Mouse (Mus musculus) bone marrow, adult 2 months (tissue): Measurements from ENCODE around the gene Mettl8. TPM values are rescaled to one million over a fixed set of nuclear protein-coding genes. Genes with fewer than 3 reads are reported as not detected.

Experiments used
- H3K27ac ChIP-seq: fragments of 200-500 bp; 2 replicates; pipeline ENCODE4 v1.5.1; 2012; ENCODE audit warnings: low read depth, mild to moderate bottlenecking, control low read depth, inconsistent platforms, low read length; ENCODE audit not compliant: control insufficient read depth, poor library complexity, insufficient read depth
- H3K4me1 ChIP-seq: fragments of 200-500 bp; 2 replicates; pipeline ENCODE4 v1.6.1; 2011; ENCODE audit warnings: low read length; ENCODE audit not compliant: control insufficient read depth, insufficient read depth
- H3K4me3 ChIP-seq: fragments of 200-500 bp; replicated peaks from 2 replicates; pipeline ENCODE3; 2011; ENCODE audit warnings: mild to moderate bottlenecking, low read depth, low read length, control low read depth; ENCODE audit not compliant: control insufficient read depth
- CTCF ChIP-seq: fragments of 200-500 bp; IDR thresholded peaks from 2 replicates; pipeline ENCODE4 v1.5.1; 2011; ENCODE audit warnings: low read length, control low read depth; ENCODE audit not compliant: control insufficient read depth, insufficient read depth
- POLR2A ChIP-seq: fragments of 200-500 bp; IDR thresholded peaks from 2 replicates; pipeline ENCODE4 v1.6.1; 2011; ENCODE audit warnings: low read depth, mild to moderate bottlenecking, control low read depth, low read length, borderline replicate concordance; ENCODE audit not compliant: control insufficient read depth
- WGBS: fragments of 180-500 bp; shearing (Covaris S2); methylation state at CpG from one replicate; pipeline ENCODE4 v1.1.7; 2018; 5-methylcytosine and 5-hydroxymethylcytosine counted together
- polyA plus RNA-seq: library from polyadenylated mRNA; stranded (reverse); fragments of >200 nt; gene quantifications from 2 replicates; pipeline ENCODE4 v1.2.4, GENCODE M21; 2011; ENCODE audit warnings: low replicate concordance; ENCODE audit not compliant: missing spikeins, insufficient read depth, insufficient read length

Mettl8 gene
- polyA plus RNA-seq, 1 experiment = 25.7 TPM

DNA sequence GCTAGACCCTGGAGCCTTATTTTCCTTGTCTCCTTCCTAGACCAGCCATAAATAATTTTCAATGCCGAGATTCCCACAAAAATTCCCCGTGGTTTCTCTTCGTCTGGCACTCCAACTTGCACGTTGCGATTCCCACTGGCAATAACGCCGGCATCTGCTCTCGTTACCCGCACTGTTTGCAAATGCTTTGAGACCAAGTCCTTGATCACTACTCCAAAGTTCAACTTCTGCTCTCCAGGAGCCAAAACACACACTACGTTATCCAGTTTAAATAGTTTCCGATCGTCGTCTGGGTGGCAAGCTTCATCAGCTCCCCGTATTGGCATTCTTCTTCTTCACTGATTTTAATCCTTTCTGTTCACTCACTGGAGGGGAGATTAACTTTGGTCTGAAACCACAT lies 114.6 kb downstream of the Mettl8 start:
- no peak overlapping the region for H3K27ac ChIP-seq
- WGBS = 92% methylated on average over 14 of the region's 14 CpGs
- H3K4me1 ChIP-seq = no peaks in the 10 kb centered on the region; the same call in 1 of the 2 replicates
- no peak for TF ChIP-seq POLR2A
- no peak for TF ChIP-seq CTCF
- no peak overlapping the region for H3K4me3 ChIP-seq

DNA sequence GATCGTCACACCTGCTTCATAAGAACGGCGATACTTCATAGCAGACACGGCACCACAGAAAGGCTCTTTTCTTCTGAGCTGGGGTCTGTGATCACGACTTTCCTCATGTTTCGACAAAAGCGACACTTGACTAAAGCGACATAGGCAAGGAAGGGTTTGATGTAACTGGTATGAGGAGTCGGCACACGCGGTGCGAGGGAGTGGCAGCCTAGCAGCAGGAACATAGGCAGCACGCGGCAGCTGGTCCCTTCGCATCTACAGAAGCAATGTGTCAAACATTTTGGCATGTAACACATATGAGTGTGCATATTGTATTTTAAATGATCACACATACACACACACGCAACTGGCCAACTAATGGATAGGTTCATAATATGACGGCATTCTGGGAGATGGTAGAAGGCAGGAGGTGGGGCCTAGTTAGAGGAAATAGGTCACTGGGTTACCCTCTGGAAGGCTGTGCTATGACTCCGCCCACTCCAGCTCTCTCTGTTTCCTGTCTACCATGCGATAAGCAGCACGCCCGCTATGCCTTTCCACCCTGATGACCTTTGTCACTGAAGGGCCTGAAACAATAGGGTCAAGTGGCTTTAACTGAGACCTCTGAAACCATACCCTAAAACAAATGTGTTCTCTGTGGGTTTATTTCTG lies 116.4 kb downstream of the Mettl8 start:
- TF ChIP-seq CTCF = no peak
- no peak for TF ChIP-seq POLR2A
- H3K4me3 ChIP-seq = peak overlapping the region; percentile 35
- H3K27ac ChIP-seq = no peak overlapping the region
- H3K4me1 ChIP-seq = no peaks in the 10 kb centered on the region; the same call in 1 of the 2 replicates
- 80% methylated on average over 21 of the region's 21 CpGs for WGBS

- H3K4me3 ChIP-seq = no peak overlapping the region
- TF ChIP-seq POLR2A (no peak), CTCF (no peak)
- no peaks in the 10 kb centered on the region; the same call in 1 of the 2 replicates for H3K4me1 ChIP-seq
- H3K27ac ChIP-seq = no peak overlapping the region
- 85% methylated on average over 8 of the region's 8 CpGs for WGBS
Observed at GRCm38 (mm10) chr2:70934772-70935171, 120.6 kb downstream of the Mettl8 start.

DNA sequence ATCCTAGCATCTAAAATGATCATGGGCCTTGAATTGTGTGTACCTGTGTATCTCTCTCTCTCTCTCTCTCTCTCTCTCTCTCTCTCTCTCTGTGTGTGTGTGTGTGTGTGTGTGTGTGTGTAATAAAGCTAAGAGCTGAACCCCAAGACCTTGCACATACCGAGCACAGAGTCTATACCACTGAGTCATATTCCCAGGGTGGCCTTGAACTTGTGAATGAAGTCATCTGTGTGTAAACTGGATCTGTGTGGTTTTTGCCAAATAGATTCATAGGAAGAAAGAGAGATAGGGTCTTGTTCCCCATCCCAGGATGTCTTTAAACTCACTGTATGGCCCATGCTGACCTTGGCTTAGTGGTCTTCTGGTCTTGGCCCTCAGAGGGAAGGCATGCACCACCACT lies 121.9 kb downstream of the Mettl8 start:
- TF ChIP-seq CTCF = no peak
- no peak for TF ChIP-seq POLR2A
- Histone ChIP-seq H3K4me1 (no peaks in the 10 kb centered on the region; the same call in 1 of the 2 replicates), H3K27ac (no peak overlapping the region), H3K4me3 (no peak overlapping the region)
- 79% methylated on average over 1 of the region's 1 CpGs for WGBS

- WGBS = 46% methylated on average over 4 of the region's 4 CpGs
- H3K4me3 ChIP-seq = no peak overlapping the region
- H3K4me1 ChIP-seq = no peaks in the 10 kb centered on the region; the same call in 1 of the 2 replicates
- no peak for TF ChIP-seq POLR2A
- TF ChIP-seq CTCF = no peak
- no peak overlapping the region for H3K27ac ChIP-seq
Observed at GRCm38 (mm10) chr2:70932965-70933364, 122.4 kb downstream of the Mettl8 start.

DNA sequence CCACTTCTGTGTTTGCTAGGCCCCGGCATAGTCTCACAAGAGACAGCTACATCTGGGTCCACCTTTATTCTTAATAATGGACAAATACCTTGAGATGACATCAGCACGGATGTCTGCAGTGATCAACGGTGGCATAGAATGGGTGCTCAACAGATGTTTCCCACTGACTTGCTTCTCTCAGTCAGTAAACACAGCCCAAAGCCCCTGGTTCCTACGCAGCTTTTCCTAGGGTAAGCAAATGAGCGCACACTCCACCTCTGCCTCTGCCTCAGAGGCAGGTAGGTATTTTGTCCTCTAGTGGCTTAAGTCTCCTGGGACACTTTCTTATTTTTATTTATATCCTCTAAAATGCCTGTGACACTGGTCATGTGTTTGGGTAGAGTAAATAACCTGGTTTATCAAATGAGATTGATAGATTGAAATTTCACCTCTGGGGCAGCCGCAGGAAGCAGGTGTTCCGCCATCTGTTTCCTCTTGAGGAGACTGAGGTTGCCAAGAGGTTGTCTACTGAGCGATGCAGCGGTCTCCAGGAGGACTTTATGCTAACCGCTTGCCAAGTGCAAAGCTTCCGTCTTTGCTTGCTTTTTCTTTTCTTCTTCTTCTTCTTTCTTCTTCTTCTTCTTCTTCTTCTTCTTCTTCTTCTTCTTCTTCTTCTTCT lies 124.6 kb downstream of the Mettl8 start:
- TF ChIP-seq CTCF (no peak), POLR2A (no peak)
- no peak overlapping the region for H3K27ac ChIP-seq
- 12% methylated on average over 11 of the region's 11 CpGs for WGBS
- no peak overlapping the region for H3K4me3 ChIP-seq
- H3K4me1 ChIP-seq = no peaks in the 10 kb centered on the region; the same call in 1 of the 2 replicates

GRCm38 (mm10) chr2:70929714-70930113 lies 125.7 kb downstream of the Mettl8 start:
- 67% methylated on average over 11 of the region's 11 CpGs for WGBS
- no peak overlapping the region for H3K4me3 ChIP-seq
- TF ChIP-seq POLR2A (no peak), CTCF (no peak)
- no peaks in the 10 kb centered on the region; the same call in 1 of the 2 replicates for H3K4me1 ChIP-seq
- H3K27ac ChIP-seq = no peak overlapping the region

- H3K4me3 ChIP-seq = no peak overlapping the region
- no peaks in the 10 kb centered on the region; the same call in 1 of the 2 replicates for H3K4me1 ChIP-seq
- TF ChIP-seq CTCF (no peak), POLR2A (no peak)
- no peak overlapping the region for H3K27ac ChIP-seq
- WGBS = 88% methylated on average over 1 of the region's 1 CpGs
Observed at GRCm38 (mm10) chr2:70924049-70924448, 131.3 kb downstream of the Mettl8 start.
